Mouse (Mus musculus) brain, embryonic 14.5 days (tissue): ENCODE measurements around the gene Gm10722. TPM values are rescaled to one million over a fixed set of nuclear protein-coding genes. Genes with fewer than 3 reads are reported as not detected.
"Not testable (repeated sequence)": the region's sequence is repeated elsewhere in the genome, so short reads cannot be mapped to it uniquely, and the experiment has no call there.

ENCODE experiments used
- DNase-seq: peaks from one replicate; pipeline ENCODE4 v3.0.0-alpha.2; 2011; ENCODE audit warnings: low read depth
- polyA plus RNA-seq: library from polyadenylated mRNA; depleted of rRNA; stranded (reverse); fragments of >200 nt; gene quantifications from 2 replicates; pipeline ENCODE4 v1.2.3, GENCODE M21; 2012; rRNA removed

The Gm10722 gene
- polyA plus RNA-seq: not detected in 2 replicates

DNA sequence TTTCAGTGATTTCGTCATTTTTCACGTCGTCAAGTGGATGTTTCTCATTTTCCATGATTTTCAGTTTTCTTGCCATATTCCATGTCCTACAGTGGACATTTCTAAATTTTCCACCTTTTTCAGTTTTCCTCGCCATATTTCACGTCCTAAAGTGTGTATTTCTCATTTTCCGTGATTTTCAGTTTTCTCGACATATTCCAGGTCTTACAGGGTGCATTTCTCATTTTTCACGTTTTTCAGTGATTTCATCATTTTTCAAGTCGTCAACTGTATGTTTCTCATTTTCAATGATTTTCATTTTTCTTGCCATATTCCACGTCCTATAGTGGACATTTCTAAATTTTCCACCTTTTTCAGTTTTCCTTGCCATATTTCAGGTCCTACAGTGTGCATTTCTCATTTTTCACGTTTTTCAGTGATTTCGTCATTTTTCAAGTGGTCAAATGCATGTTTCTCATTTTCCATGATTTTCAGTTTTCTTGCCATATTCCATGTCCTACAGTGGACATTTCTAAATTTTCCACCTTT lies at the start of gene Gm10722:
Gene Gm10722, plus strand, starts transcription at position 478 of the 528 bp plus-strand sequence.
- DNase-seq: peak; percentile 52

GRCm38 (mm10) chr9:3001006-3001405 lies 284 bp downstream of the Gm10722 start:
- not testable (repeated sequence) for DNase-seq

- DNase-seq: peak; percentile 30
Measured at GRCm38 (mm10) chr9:3001948-3002659, 1.4 kb downstream of the Gm10722 start.

GRCm38 (mm10) chr9:3002794-3003396 lies 2.2 kb downstream of the Gm10722 start, which contains the start of gene Gm11168:
Gene Gm11168, plus strand, starts transcription at chr9:3003346.
- not testable (repeated sequence) for DNase-seq

GRCm38 (mm10) chr9:3006179-3006578 lies 5.5 kb downstream of the Gm10722 start:
- DNase-seq: not testable (repeated sequence)

DNA sequence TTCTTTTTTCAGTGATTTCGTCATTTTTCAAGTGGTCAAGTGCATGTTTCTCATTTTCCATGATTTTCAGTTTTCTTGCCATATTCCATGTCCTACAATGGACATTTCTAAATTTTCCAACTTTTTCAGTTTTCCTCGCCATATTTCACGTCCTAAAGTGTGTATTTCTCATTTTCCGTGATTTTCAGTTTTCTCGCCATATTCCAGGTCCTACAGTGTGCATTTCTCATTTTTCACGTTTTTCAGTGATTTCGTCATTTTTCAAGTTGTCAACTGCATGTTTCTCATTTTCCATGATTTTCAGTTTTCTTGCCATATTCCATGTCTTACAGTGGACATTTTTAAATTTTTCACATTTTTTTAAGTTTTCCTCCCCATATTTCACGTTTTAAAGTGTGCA lies 5.9 kb downstream of the Gm10722 start:
- not testable (repeated sequence) for DNase-seq

DNA sequence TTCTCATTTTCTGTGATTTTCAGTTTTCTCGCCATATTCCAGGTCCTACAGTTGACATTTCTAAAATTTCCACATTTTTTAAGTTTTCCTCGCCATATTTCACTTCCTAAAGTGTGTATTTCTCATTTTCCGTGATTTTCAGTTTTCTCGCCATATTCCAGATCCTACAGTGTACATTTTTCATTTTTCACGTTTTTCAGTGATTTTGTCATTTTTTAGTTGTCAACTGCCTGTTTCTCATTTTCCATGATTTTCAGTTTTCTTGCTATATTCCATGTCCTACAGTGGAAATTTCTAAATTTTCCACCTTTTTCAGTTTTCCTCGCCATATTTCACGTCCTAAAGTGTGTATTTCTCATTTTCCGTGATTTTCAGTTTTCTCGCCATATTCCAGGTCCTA lies 6.5 kb downstream of the Gm10722 start:
- peak; percentile 16 for DNase-seq

DNA sequence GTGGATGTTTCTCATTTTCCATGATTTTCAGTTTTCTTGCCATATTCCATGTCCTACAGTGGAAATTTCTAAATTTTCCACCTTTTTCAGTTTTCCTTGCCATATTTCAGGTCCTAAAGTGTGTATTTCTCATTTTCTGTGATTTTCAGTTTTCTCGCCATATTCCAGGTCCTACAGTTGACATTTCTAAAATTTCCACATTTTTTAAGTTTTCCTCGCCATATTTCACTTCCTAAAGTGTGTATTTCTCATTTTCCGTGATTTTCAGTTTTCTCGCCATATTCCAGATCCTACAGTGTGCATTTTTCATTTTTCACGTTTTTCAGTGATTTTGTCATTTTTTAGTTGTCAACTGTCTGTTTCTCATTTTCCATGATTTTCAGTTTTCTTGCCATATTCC lies 8.6 kb downstream of the Gm10722 start:
- not testable (repeated sequence) for DNase-seq

GRCm38 (mm10) chr9:3012054-3012621 lies 11.4 kb downstream of the Gm10722 start:
- not testable (repeated sequence) for DNase-seq

- DNase-seq: not testable (repeated sequence)
Measured at GRCm38 (mm10) chr9:3012733-3013279, 12.1 kb downstream of the Gm10722 start, which contains the start of gene Gm10721. Gene Gm10721, plus strand, starts transcription at chr9:3013140.

GRCm38 (mm10) chr9:3015354-3015753 lies 14.6 kb downstream of the Gm10722 start, which contains the start of gene Gm10720:
Gene Gm10720, plus strand, starts transcription at chr9:3015654.
- not testable (repeated sequence) for DNase-seq

GRCm38 (mm10) chr9:3015896-3016295 lies 15.2 kb downstream of the Gm10722 start:
- not testable (repeated sequence) for DNase-seq

- DNase-seq: not testable (repeated sequence)
Measured at GRCm38 (mm10) chr9:3017108-3017507, 16.4 kb downstream of the Gm10722 start, which contains the start of gene Gm10719. Gene Gm10719, plus strand, starts transcription at chr9:3017408.

DNA sequence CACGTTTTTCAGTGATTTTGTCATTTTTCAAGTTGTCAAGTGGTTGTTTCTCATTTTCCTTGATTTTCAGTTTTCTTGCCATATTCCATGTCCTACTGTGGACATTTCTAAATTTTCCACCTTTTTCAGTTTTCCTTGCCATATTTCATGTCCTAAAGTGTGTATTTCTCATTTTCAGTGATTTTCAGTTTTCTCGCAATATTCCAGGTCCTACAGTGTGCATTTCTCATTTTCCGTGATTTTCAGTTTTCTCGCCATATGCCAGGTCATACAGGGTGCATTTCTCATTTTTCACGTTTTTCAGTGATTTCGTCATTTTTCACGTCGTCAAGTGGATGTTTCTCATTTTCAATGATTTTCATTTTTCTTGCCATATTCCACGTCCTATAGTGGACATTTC lies 18.2 kb downstream of the Gm10722 start:
- not testable (repeated sequence) for DNase-seq

DNA sequence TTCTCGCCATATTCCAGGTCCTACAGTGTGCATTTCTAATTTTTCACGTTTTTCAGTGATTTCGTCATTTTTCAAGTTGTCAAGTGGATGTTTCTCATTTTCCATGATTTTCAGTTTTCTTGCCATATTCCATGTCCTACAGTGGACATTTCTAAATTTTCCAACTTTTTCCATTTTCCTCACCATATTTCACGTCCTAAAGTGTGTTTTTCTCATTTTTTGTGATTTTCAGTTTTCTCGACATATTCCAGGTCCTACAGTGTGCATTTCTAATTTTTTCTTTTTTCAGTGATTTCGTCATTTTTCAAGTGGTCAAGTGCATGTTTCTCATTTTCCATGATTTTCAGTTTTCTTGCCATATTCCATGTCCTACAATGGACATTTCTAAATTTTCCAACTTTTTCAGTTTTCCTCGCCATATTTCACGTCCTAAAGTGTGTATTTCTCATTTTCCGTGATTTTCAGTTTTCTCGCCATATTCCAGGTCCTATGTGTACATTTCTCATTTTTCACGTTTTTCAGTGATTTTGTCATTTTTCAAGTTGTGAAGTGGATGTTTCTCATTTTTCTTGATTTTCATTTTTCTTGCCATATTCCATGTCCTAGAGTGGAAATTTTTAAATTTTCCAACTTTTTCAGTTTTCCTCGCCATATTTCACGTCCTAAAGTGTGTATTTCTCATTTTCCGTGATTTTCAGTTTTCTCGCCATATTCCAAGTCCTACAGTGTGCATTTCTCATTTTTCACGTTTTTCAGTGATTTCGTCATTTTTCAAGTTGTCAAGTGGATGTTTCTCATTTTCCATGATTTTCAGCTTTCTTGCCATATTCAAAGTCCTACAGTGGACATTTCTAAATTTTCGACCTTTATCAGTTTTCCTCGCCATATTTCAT lies 19.4 kb downstream of the Gm10722 start:
- DNase-seq: not testable (repeated sequence)

- not testable (repeated sequence) for DNase-seq
Measured at GRCm38 (mm10) chr9:3022316-3023008, 21.7 kb downstream of the Gm10722 start.

- DNase-seq: not testable (repeated sequence)
Measured at GRCm38 (mm10) chr9:3023312-3023984, 22.7 kb downstream of the Gm10722 start, which contains the start of gene Gm10718. Gene Gm10718, plus strand, starts transcription at chr9:3023547.

DNA sequence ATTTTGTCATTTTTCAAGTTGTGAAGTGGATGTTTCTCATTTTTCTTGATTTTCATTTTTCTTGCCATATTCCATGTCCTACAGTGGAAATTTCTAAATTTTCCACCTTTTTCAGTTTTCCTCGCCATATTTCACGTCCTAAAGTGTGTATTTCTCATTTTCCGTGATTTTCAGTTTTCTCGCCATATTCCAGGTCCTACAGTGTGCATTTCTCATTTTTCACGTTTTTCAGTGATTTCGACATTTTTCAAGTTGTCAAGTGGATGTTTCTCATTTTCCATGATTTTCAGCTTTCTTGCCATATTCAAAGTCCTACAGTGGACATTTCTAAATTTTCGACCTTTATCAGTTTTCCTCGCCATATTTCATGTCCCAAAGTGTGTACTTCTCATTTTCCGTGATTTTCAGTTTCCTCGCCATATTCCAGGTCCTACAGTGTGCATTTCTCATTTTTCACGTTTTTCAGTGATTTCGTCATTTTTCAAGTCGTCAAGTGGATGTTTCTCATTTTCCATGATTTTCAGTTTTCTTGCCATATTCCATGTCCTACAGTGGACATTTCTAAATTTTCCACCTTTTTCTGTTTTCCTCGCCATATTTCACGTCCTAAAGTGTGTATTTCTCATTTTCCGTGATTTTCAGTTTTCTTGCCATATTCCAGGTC lies 23.4 kb downstream of the Gm10722 start:
- not testable (repeated sequence) for DNase-seq
